Mouse (Mus musculus): ENCODE results near the gene 1700020A23Rik. TPM values are rescaled to one million over a fixed set of nuclear protein-coding genes. Genes with fewer than 3 reads are reported as not detected.

Gene 1700020A23Rik
- polyA plus RNA-seq, 1 experiment from 2014 or later = not detected

DNA sequence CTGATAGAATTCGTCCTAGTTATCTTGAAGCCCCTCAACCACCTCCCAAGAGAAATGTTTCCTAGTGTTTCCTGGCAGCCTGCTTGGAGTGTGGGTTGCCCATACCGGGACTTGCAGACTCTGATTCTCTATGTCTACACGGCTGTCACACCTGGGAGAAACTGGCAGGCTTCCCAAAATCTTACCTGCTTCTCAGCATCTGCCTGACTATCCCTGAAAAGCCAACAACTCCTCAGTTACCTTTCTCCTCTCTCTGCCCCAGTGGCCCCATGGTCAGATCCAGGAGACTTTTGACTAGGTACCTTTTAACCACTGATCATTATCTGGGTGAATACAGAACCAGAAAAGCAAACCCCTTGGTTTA, 46.6 kb downstream of the 1700020A23Rik start:
- H3K9ac ChIP-seq (ENCODE audit: low read length) = peak overlapping the region; percentile 92
- H3K4me3 ChIP-seq (ENCODE audit: low read depth, low read length) = peak overlapping the region; percentile 91; the same call in 1 of the 2 replicates
- H3K27ac ChIP-seq (ENCODE audit: low read depth, low read length) = no peak overlapping the region
- peak overlapping the region; percentile 87 for H3K4me2 ChIP-seq (ENCODE audit: low read length)
- H3K36me3 ChIP-seq (ENCODE audit: control insufficient read depth, insufficient read depth, low read length) = no peaks in the 10 kb centered on the region
- ATAC-seq (no peak), DNase-seq (ENCODE audit: low spot score) (no peak)
- no peaks in the 10 kb centered on the region for H3K27me3 ChIP-seq (replicated peaks; ENCODE audit: control insufficient read depth, insufficient read depth, low read length)
- WGBS = 70% methylated on average over 3 of the region's 3 CpGs
- H3K4me1 ChIP-seq (ENCODE audit: control insufficient read depth, insufficient read depth, low read length) = peaks cover 15% of the 10 kb centered on the region
- no peaks in the 10 kb centered on the region for H3K9me3 ChIP-seq (replicated peaks; ENCODE audit: control insufficient read depth, low read length)

DNA sequence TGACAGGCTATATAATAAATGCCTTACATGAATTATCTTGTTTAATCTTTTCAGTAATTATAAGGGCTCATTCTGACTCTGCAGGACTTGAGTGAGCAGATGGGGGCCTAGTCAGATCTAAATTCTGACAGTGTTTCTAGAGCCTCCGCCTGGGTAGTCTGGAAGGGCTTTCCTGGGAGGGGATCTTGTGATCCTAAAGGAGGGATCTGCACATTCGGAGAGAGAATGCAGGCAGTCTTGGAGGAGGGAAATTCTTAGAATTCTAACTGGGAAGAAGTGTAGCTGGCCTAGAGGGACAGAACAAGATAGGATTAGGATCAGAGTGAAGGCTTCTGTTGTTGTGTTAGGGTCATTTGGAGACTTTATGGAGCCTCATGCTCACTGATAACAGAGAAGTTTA, 47.2 kb downstream of the 1700020A23Rik start:
- 70% methylated on average over 2 of the region's 2 CpGs for WGBS
- no peak overlapping the region for H3K4me3 ChIP-seq (ENCODE audit: low read depth, low read length)
- H3K9me3 ChIP-seq (replicated peaks; ENCODE audit: control insufficient read depth, low read length) = no peaks in the 10 kb centered on the region
- no peaks in the 10 kb centered on the region for H3K36me3 ChIP-seq (ENCODE audit: control insufficient read depth, insufficient read depth, low read length)
- H3K27ac ChIP-seq (ENCODE audit: low read depth, low read length) = no peak overlapping the region
- H3K4me2 ChIP-seq (ENCODE audit: low read length) = 0 out of 2 replicates have a peak overlapping the region, but pooled peaks have one; percentile 6
- DNase-seq (ENCODE audit: low spot score) (no peak), ATAC-seq (no peak)
- H3K9ac ChIP-seq (ENCODE audit: low read length) = no peak overlapping the region
- no peaks in the 10 kb centered on the region for H3K27me3 ChIP-seq (replicated peaks; ENCODE audit: control insufficient read depth, insufficient read depth, low read length)
- H3K4me1 ChIP-seq (ENCODE audit: control insufficient read depth, insufficient read depth, low read length) = peaks cover 15% of the 10 kb centered on the region

GRCm38 (mm10) chr2:130453421-130453820, 48.4 kb downstream of the 1700020A23Rik start:
- H3K9ac ChIP-seq (ENCODE audit: low read length) = 0 out of 2 replicates have a peak overlapping the region, but pooled peaks have one; percentile 1
- WGBS = 67% methylated on average over 6 of the region's 6 CpGs
- no peak overlapping the region for H3K27ac ChIP-seq (ENCODE audit: low read depth, low read length)
- H3K4me2 ChIP-seq (ENCODE audit: low read length) = no peak overlapping the region
- H3K4me3 ChIP-seq (ENCODE audit: low read depth, low read length) = no peak overlapping the region
- H3K4me1 ChIP-seq (ENCODE audit: control insufficient read depth, insufficient read depth, low read length) = peaks cover 15% of the 10 kb centered on the region
- no peaks in the 10 kb centered on the region for H3K36me3 ChIP-seq (ENCODE audit: control insufficient read depth, insufficient read depth, low read length)
- H3K27me3 ChIP-seq (replicated peaks; ENCODE audit: control insufficient read depth, insufficient read depth, low read length) = no peaks in the 10 kb centered on the region
- no peak for ATAC-seq
- H3K9me3 ChIP-seq (replicated peaks; ENCODE audit: control insufficient read depth, low read length) = no peaks in the 10 kb centered on the region
- DNase-seq (ENCODE audit: low spot score) = no peak

DNA sequence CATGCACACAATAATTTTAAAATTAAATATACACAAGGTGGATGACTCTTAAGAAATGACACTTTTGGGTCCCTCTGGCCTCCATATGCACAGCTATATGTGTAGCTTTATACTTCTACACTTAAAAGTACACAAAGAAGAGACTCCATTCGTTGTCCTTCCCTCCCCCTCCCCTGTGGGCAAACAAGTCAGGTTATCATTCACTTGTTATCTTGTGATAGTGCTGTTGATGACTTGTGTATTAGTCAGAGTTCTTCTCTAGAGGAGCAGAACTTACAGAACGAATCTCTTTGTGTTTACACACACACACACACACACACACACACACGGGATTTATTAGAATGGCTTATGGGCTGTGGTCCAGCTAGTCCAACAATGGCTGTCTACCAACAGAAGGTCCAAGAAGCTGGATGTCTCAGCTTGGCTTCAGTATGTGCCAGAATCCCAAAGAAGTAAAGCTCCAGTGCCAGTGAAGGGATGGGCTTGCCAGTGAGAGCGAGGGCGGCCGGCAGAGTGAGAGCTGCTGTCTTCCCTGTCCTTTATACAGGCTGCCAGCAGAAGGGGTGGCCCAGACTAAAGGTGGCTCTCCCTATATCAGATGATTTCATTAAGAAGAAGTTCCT, 49.8 kb downstream of the 1700020A23Rik start:
- WGBS = 70% methylated on average over 6 of the region's 6 CpGs
- Histone ChIP-seq H3K9me3 (replicated peaks; ENCODE audit: control insufficient read depth, low read length) (no peaks in the 10 kb centered on the region), H3K9ac (ENCODE audit: low read length) (no peak overlapping the region), H3K4me3 (ENCODE audit: low read depth, low read length) (no peak overlapping the region), H3K4me1 (ENCODE audit: control insufficient read depth, insufficient read depth, low read length) (peaks cover 10% of the 10 kb centered on the region; the same call in 1 of the 2 replicates), H3K36me3 (ENCODE audit: control insufficient read depth, insufficient read depth, low read length) (no peaks in the 10 kb centered on the region), H3K27ac (ENCODE audit: low read depth, low read length) (no peak overlapping the region), H3K4me2 (ENCODE audit: low read length) (no peak overlapping the region), H3K27me3 (replicated peaks; ENCODE audit: control insufficient read depth, insufficient read depth, low read length) (no peaks in the 10 kb centered on the region)
- DNase-seq (ENCODE audit: low spot score) (peak; percentile 68), ATAC-seq (no peak)

Other genes with a start within 250 kb of the 1700020A23Rik start
- 532 and 571 TPM in 2 replicates for gene Snrpb, start 225.9 kb upstream of the 1700020A23Rik start, polyA plus RNA-seq (2014; fragmentation: Nextera tagmentation; extraction: Ambion mirVana)
- not detected in 2 replicates for gene Tmc2, start 210.1 kb upstream of the 1700020A23Rik start, polyA plus RNA-seq (2014; fragmentation: Nextera tagmentation; extraction: Ambion mirVana)
- gene Nop56, start 130.8 kb upstream of the 1700020A23Rik start, polyA plus RNA-seq (2014; fragmentation: Nextera tagmentation; extraction: Ambion mirVana) = 264 and 265 TPM in 2 replicates
- gene Idh3b, start 120.7 kb upstream of the 1700020A23Rik start, polyA plus RNA-seq (2014; fragmentation: Nextera tagmentation; extraction: Ambion mirVana) = 178 and 184 TPM in 2 replicates
- 2.1 and 2.4 TPM in 2 replicates for gene Ebf4, start 110.1 kb upstream of the 1700020A23Rik start, polyA plus RNA-seq (2014; fragmentation: Nextera tagmentation; extraction: Ambion mirVana)
- gene Cpxm1, start 7.7 kb upstream of the 1700020A23Rik start, polyA plus RNA-seq (2014; fragmentation: Nextera tagmentation; extraction: Ambion mirVana) = 10.1 and 10.9 TPM in 2 replicates
- not detected in 2 replicates for gene Gm28372, start within 50 bp of the 1700020A23Rik start, polyA plus RNA-seq (2014; fragmentation: Nextera tagmentation; extraction: Ambion mirVana)
- not detected in 2 replicates for gene Tmem239, start 1.2 kb downstream of the 1700020A23Rik start, polyA plus RNA-seq (2014; fragmentation: Nextera tagmentation; extraction: Ambion mirVana)
- gene Vps16, start 19.1 kb downstream of the 1700020A23Rik start, polyA plus RNA-seq (2014; fragmentation: Nextera tagmentation; extraction: Ambion mirVana) = 92.2 and 99.3 TPM in 2 replicates
- 8.9 and 12.0 TPM in 2 replicates for gene Pced1a, start 19.4 kb downstream of the 1700020A23Rik start, polyA plus RNA-seq (2014; fragmentation: Nextera tagmentation; extraction: Ambion mirVana)
- gene Ptpra, start 45.0 kb downstream of the 1700020A23Rik start, polyA plus RNA-seq (2014; fragmentation: Nextera tagmentation; extraction: Ambion mirVana) = 130 and 135 TPM in 2 replicates
- 94.7 and 98.1 TPM in 2 replicates for gene Mrps26, start 158.5 kb downstream of the 1700020A23Rik start, polyA plus RNA-seq (2014; fragmentation: Nextera tagmentation; extraction: Ambion mirVana)
- gene Oxt, start 170.9 kb downstream of the 1700020A23Rik start, polyA plus RNA-seq (2014; fragmentation: Nextera tagmentation; extraction: Ambion mirVana) = 0.66 TPM in 1 of 2 replicates, not detected in the other
- gene Avp, start 177.3 kb downstream of the 1700020A23Rik start, polyA plus RNA-seq (2014; fragmentation: Nextera tagmentation; extraction: Ambion mirVana) = 17.7 and 27.0 TPM in 2 replicates
- gene Fastkd5, start 224.8 kb downstream of the 1700020A23Rik start, polyA plus RNA-seq (2014; fragmentation: Nextera tagmentation; extraction: Ambion mirVana) = 14.0 and 15.9 TPM in 2 replicates
- gene Ubox5, start 224.8 kb downstream of the 1700020A23Rik start, polyA plus RNA-seq (2014; fragmentation: Nextera tagmentation; extraction: Ambion mirVana) = 13.0 and 14.9 TPM in 2 replicates
- 1.6 and 2.5 TPM in 2 replicates for gene Lzts3, start 237.5 kb downstream of the 1700020A23Rik start, polyA plus RNA-seq (2014; fragmentation: Nextera tagmentation; extraction: Ambion mirVana)

Data from forebrain, embryonic 14.5 days (tissue).